Mouse (Mus musculus): ENCODE measurements around the gene Rab44.

The Rab44 gene

DNA sequence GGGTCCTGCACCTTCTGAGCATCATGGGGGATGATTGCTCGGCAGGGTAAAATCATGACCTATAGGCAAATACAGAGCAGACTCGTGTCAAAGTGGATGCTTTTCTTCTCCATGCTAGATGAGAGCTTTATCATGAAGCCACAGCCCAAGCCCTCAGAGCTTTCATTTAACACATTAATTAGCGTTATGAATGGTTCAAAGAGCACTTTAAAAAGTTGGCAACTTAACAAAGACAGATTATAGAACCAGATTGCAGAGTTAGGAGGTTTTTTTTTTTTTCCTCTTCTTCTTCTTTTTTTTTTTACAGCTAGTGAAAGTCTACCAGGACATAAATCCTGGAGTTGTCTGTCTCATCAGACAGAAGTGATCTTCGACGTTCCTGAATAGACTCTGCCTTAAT lies 15.4 kb downstream of the Rab44 start:
- DNase-seq (ENCODE audit: low spot score in 2 of 2) = no peak

DNA sequence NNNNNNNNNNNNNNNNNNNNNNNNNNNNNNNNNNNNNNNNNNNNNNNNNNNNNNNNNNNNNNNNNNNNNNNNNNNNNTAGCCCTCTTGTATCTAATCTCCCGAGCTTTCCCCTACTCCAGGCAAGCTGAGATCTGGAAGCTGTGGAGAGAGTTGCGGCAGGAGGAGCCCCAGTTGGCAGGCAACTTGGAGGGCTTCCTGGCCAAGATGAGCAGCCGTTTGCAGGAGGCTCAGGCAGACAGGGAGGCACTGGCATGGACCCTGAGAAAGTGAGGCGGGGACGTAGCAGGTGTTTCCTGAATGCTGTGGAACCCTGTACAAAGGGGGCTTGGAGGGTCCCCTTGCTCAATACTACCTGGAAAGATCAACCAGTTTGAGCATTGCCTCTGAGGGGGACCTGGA lies 21.1 kb downstream of the Rab44 start:
- DNase-seq (ENCODE audit: low spot score in 2 of 2) = no peak

DNA sequence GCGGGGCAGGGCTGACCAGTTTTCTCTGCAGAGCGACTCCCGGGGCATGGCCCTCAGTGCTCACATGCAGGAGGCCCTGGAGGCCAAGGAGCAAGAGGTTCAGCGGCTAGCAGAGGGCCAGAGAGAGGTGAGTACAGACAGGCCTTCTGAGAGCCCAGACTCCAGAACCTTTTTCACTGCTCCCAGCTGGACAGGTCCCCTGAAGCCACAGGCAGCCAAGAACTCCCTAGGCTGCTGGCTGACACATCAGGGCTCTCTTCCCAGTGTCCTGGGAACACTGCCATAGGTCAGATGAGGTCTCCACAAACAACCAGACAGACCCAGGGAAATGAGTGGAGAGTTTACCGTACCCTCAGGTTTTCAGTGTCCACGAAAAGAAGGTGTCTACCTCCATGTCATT lies 22.3 kb downstream of the Rab44 start:
- peak in 1 of 2 experiments; percentile 65 for DNase-seq (ENCODE audit: low spot score in 2 of 2)

DNA sequence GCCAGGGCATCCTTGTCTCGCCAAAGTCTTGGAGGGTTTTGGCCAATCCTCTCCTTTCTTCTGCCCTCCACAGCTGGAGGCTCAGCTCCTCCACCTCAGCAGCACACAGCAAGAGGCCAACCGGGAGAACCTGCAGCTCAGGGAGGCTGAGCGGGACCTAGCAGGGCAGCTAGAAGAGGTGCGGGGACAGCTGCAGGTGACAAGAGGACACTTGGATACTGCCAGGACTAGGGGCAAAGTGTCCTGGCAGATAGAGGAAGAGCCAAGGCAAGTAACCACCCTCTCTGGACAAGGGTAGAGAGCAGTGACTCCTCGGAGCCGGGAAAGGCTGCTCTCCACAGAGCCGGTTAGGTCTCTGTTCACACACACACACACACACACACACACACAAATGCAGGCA lies 24.0 kb downstream of the Rab44 start:
- no peak for DNase-seq (ENCODE audit: low spot score in 2 of 2)

DNA sequence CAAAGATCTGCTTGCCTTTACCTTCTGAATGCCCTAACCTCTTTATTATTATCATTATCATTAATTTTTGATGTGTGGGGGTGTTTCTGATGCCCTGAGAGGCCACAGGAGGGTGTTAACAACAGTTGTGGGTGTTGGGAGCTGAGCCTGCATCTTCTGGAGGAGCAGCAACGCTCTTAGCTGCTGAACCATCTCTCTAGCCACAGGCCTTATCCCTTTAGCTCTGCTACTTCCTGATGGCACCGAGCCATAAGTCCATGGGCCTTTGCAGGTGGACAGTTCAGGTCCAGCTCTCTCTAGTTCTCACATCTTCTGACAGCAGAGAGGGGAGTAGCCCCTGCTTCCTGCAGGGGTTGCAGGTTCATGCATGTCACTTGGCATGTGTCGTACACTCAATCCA lies 27.6 kb downstream of the Rab44 start:
- no peak for DNase-seq (ENCODE audit: low spot score in 2 of 2)

DNA sequence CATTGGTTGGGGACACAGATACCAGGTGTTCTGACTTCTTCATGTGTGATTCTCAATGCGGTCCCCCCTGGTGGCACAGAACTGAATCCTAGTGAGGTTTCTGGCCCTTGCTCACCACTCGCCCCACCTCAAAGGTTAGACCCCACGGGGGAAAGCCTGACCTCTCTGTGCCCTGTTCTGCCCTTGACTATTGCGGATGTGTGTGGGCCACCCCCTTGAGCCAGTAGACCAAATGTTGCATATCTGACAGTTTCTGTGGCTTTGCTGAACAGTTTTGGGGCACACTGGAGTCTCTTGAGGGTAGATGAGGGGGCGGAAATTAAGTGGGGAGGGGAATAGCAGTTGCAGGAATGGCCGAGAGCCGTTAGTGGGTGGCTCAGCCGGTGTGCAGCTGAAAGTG lies 29.3 kb downstream of the Rab44 start:
- DNase-seq (ENCODE audit: low spot score in 2 of 2) = no peak

DNA sequence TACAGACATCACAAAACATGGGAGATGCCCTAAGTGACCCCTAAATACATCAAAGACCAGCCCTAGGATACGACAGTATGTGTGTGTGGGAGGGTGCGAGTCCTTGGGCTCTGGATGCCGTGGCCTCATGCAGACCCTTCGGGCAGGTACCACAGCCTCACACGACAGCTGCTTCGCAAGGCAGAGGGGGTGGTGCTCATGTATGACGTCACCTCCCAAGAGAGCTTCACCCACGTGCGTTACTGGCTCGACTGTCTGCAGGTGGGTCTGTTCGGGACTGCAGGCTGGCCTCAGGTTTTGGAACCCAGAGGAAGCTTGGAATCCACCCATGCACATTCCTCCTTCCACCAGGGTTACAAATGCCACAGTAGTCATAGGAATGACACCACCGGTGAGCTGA lies 31.2 kb downstream of the Rab44 start:
- no peak for DNase-seq (ENCODE audit: low spot score in 2 of 2)

DNA sequence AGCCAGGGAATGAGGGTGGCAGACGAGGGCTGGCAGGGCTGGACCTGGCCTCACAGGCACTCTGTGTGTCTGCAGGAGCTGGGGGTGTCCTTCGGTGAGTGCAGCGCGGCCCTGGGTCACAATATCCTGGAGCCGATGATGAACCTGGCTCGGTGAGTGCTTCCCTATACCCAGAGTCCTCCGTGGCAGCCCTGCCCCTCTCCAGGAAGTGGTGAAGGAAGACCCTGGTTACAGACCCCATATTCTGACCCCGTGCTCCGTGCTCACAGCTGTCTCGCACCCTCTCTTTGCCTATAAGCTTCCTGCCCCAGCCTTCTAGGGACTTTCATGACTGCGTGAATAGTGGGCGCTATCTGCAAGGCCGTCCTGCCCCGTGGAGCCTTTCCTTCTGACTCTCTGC lies 33.3 kb downstream of the Rab44 start:
- DNase-seq (ENCODE audit: low spot score in 2 of 2) = no peak

DNA sequence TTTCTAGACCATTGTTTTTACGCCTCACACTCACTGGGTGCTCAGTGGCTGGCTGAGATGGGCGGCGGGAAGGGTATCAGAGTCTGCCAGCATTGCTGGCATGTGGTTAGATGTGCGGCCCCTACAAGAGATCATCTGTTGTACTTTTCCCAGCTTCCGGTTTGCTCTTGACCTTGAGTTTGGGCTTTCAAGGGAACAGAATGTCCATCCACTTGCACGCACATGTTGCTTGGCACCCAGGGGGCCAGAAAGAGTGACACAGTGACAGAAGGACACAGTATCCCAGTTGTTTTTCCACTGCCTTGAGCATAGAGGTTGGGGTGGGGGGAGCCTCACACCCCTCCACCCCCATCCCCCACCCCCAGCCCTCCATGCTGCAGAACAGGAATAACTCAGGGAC lies 33.8 kb downstream of the Rab44 start:
- no peak for DNase-seq (ENCODE audit: low spot score in 2 of 2)

DNA sequence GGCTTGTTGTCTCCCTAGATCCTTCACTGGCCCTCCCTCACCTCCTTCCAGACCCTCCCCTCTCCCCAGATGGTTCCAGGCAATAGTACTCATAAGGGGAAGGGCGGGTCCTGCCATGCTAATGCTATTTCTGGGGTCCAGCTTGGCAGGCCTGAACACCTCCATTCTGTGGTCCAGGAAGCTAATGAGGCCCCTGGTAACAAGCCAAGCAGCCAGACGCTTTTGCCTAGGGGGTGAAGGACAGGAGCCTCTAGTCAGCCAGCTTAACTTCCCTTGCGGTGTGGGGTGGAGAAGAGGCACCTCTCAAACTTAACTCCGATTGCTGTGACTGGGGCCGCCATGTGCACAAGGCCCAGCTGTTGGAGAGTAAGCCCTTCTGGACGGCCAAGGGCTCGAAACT lies 35.8 kb downstream of the Rab44 start:
- no peak for DNase-seq (ENCODE audit: low spot score in 2 of 2)

DNA sequence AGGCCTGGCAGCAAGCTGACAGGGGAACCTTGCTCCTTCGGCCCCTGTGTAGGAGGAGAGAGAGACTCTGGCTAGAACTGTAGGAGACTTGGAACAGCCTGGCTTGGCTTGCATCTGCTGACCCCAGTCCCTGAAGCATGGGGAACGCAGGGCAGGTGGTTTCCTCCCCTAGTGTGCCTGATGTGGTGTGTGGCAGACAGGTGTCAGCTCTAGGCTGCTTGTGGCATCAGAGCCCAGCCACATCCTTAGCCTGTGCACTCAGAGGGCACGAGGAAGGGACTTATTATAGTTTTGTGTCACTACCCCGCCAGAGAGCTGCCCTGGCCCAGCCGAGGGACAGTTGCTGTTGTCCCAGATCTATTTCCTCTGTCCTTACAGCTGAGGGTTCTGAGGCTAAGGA lies 38.6 kb downstream of the Rab44 start:
- no peak for DNase-seq (ENCODE audit: low spot score in 2 of 2)

DNA sequence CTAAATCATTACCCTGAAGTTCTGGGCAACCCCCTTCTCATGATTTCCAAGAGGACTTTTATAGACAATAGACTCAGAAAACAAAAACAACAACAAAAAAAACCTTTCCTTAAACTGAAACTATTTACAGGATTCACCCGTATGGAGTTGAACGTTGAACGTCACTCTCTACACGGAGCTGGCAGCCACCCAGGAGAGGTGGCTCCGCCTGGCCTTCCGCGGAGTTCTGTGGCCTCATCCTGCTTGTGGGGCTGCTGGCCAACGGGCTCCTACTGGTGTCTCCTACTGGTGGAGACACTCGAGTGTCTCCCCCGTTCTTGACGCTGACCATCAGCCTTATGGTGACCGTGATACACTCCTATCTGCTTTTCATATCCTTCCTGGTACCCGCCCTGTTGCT lies 40.3 kb downstream of the Rab44 start:
- DNase-seq (ENCODE audit: low spot score in 2 of 2) = no peak

DNA sequence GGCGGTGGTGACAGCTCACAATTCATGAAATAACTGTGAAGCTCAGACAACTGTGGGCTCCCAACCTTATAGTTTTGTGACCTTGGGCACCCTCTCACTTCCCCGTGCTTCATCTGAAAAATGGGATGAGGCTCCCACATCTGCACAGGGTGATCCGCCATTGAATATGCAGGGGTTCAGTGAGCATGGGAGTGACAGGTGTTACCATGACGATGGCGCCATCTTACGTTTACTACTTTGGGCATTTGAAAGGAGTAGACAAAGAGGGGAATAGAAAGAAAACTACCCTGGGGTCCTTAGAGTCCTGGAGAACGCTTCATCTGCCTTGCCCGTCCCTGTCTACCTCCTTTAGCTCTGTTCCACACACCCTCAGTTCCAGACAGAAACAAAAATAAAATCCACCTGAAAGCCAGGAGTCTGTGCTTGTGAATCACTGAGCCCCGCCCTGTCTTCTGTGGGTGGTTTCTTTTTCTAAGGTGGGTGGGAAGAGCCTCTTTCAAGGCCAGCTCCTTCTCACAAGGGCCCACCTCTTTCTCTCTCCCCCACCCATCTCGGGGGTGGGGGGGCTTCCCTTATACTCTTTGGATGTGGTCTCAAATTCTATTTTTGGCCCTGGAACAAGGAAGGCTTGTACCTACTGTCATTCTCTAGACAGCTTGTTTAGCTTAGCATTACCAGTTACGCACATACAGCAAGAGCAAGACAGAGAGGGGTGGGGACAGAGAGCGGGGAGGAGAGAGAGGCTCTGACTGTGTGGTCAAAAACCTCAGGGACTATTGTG lies 41.6 kb downstream of the Rab44 start:
- no peak for DNase-seq (ENCODE audit: low spot score in 2 of 2)

DNA sequence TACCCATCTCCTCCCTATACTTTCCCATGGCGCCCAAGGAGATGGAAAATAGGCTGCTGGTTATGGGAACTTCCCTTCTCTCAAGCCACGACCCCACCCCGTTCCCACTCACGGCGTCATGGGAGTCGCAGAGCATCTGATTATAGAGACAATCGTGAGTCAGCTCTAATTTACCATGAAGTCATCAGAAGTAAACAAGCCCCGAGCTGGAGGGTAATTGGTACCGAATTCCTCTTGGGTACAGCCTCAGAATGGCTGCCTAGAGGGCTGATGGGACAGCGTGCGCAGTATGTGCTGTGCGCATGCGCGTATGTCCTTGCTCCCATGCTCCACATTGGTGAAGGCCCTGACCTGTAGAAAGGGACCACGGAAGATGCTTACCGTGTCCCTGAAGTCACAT lies 42.5 kb downstream of the Rab44 start:
- no peak for DNase-seq (ENCODE audit: low spot score in 2 of 2)

DNA sequence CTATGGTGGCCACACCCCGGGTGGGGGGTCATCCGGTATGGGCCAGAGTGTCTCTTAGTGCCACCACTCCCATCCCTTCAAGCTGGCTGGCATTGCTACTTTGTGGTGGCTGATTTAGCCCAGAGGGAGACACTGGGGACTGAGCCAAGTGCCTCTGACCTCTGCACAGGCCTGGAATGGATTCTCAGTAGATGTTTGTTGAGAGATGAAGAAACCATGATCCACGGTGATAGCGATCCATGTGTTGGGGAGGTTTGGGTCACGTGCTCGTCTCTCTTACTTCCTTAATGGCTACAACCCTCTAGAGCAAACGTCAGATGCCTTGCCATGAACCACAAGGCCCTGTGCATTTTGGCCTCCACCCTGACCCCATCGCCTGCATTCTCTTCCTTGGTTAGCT lies 42.9 kb downstream of the Rab44 start:
- DNase-seq (ENCODE audit: low spot score in 2 of 2) = peak in 1 of 2 experiments; percentile 59

DNA sequence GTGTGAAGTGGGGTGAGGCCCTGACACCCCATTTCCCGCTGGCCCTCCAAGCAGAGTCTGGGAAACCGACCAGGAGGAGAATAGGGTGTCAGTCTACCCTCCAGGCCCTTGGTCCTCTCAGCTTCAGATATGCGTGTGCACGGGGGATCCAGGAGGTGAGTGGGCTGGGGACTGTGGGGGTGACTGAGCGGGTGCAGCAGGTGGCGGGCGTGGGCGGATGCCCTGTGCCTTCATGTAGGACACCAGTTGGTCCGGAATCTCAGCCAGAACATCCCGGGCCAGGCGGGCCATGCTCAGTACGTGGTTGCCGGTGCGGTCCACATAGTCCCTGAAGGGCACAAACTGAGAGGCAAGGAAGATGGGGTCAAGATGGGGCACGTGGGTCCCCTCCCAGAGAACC lies 45.0 kb downstream of the Rab44 start:
- DNase-seq (ENCODE audit: low spot score in 2 of 2) = no peak

DNA sequence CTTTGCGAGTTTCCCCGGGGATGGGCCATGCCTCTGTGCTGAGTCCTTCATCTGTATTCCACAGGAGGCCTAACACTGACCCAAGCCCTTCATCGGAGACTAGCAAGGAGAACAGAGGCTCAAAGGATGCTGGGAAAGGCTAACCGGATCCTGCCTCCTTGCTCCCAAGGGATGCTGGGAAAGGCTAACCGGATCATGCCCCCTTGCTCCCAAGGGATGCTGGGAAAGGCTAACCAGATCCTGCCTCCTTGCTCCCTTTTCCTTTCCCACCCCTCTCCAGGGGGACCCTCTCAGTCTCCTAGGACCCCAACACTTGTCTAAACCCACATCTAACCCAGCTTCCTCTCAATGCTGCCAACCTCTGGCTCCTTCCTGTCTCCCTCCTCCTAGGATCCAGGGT lies 45.4 kb downstream of the Rab44 start:
- DNase-seq (ENCODE audit: low spot score in 2 of 2) = no peak

DNA sequence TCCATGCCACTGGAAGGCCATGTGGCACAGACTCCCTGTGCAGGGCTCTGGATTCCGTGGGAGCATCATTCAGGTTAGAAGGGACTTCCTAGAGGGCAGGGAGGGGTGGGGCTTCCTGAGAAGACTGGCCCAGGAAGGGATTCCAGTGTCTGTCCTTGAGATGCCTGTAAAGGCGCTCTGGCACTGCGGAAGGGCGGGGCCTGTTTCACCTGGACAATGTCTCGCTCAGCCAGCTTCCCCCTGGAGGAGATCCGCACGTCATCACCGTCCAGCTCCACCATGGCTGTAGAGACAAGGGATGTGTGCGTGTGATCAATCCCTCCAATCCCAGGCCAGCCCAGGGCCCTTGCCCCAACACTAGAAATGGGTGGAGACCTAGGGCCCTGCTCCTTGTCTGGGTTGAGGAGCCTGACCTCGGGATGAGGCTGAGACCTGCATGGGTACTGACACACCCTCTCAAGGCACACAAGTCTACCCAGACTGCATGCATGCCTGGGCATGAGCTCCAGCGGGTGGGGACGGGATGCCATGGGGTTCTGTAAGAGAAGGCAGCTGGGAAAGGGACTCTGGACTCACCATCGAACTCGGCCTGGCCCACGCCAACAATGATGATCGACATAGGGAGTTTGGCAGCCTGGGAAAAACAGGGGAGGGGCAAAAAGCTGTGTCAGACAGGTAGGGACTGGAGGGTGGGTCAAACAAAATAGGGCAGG lies 46.0 kb downstream of the Rab44 start:
- DNase-seq (ENCODE audit: low spot score in 2 of 2) = peak in 1 of 2 experiments; percentile 77

DNA sequence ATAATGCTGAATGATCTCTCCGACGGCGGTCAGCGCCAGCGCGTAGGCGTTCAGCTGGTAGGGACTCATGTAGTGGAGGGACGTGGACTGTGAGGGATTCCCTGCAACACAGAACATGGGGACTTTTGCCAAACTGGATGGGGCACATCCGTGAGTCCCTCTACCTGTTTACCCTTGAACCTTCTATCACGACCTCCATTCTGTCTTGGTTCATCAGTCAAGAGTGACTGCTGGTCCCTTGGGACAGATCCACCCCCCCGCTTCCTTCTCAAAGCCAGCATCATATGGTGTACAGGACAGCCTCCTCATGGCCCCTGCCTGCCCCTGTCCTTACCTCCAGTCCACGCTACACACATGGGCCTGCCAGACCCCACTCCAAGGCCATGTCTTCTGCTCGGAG lies 48.4 kb downstream of the Rab44 start:
- no peak for DNase-seq (ENCODE audit: low spot score in 2 of 2)

DNA sequence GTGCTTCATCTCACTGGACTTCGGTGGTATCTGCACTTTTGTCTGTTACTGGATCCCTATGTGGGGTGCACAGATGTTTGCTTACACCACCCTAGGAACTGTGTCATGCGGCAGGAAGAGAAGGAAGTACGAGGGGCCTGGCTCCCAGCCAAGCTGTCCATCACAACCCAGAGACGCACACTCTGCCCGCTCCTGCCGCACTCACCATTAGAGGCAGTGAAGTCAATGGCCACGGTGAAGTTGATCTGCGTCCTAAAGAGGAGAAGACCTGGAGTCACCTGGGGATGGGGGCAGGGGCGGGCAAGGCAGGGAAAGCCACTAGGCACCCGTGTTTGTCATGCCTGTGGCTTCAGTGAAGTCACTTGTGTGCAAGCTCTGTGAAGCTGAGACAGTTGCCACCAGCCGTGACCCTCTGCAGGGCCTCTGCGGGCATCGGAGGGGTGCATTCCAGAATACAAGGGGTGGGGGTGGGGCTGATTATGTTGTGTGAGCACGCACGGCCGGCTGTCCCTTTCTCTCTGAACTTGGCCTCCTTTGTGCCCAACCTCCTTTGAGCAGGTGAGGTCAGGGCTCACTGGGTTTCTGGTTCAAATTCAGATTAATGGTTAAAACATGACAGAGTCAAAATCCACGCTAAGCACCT lies 50.6 kb downstream of the Rab44 start:
- DNase-seq (ENCODE audit: low spot score in 2 of 2) = no peak

DNA sequence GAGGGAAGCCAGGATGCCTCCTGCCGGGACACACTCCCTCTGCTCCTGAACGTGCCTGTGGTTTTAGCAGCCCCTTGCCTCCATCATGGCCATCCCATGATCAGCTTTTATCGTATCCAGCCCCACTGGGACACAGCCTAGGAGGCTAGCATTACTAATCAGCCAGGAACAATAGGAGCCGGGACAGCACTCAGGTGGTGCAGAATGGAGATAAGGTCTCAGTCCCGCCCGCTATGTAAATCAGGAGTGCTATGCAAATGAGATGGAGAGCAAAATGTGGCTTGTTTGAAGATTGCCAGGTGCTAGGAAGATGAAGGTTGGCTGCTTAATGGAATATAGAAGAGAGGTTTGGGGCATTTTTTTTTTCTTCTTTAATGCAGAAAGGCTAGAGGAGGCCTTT lies 51.5 kb downstream of the Rab44 start:
- DNase-seq (ENCODE audit: low spot score in 2 of 2) = no peak

DNA sequence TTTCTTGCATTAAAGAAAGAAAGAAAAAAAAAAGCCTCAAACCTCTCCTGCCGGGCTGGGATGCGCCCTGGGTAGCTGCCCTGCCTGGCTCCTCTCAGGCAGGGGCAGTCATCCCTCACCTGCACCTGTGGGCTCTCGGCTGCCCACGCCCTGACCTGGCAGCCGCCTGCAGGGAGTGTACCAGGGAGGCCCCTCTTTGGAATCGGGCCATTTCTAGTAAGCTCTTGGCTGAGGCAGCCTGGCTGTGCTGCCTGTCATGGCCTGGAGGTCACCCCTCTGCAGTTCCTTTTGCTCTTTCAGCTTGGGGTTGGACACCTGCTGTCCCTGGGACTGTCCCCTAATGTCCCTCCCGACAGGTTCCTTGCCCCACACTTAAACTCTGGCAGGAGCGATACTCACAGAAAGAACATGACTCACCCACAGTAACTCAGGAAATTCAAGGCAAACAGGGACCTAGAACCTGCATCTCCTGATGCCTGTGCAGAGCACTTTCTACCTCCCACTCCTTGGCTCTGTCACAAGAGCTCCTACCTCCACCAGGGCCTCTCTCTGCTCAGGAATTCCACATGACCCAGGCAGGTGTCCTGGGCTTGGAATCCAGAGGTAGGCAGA lies 52.1 kb downstream of the Rab44 start:
- no peak for DNase-seq (ENCODE audit: low spot score in 2 of 2)

DNA sequence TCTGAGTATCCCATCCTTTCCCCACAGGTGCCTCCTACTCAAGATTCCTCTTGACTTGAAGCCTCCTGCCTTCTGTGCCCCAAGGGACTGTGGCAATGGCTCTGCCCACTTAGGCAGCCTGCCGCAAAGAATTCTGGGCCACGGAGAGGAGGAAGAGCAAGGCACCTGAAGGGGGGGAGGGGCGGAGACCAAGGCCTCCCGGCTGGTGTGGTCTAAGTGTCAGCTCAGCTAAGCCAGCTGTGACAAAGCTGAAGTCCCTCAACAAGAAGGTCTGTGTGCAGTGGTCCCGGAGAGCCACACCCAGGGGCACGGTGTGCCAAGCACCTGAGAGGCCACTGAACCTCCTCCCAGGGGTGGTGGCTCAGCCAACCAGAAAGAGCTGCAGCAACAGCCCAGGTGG lies 53.4 kb downstream of the Rab44 start:
- DNase-seq (ENCODE audit: low spot score in 2 of 2) = no peak

Data from urinary bladder, adult 18-20 months (tissue).